Mouse (Mus musculus) CH12.LX (cell line): ENCODE measurements at regions not wholly inside any gene's neighbourhood (a gene's known extent, or its start where the extent isn't known, plus 50 kb on each side); places are given as distances from the start of the nearest gene placed in this dataset.

Experiments used
- DNase-seq: peaks from one replicate; pipeline ENCODE4 v3.0.0-alpha.2; 2013; ENCODE audit errors: extremely low read depth
- H3K27ac ChIP-seq: 2 replicates; pipeline ENCODE4 v1.5.1; 2012; ENCODE audit warnings: low read depth, mild to moderate bottlenecking, control low read depth, moderate library complexity; ENCODE audit not compliant: insufficient read depth
- H3K27me3 ChIP-seq: replicated peaks from 2 replicates; pipeline ENCODE3; 2012; ENCODE audit warnings: inconsistent platforms
- H3K36me3 ChIP-seq, 2 experiments: replicated peaks in 1 of 2; 2 replicates each; pipeline versions ENCODE3 to v1.6.1; 2012; ENCODE audit warnings: inconsistent platforms in 1 of 2, low read length in 1 of 2, mild to moderate bottlenecking in 1 of 2, mixed read lengths in 1 of 2, moderate library complexity in 1 of 2; ENCODE audit not compliant: control insufficient read depth in 1 of 2, insufficient read depth in 1 of 2
- H3K4me1 ChIP-seq, 2 experiments: 2 replicates each; pipeline ENCODE4 v1.6.1; 2012; ENCODE audit warnings: inconsistent platforms in 1 of 2, moderate library complexity in 1 of 2; ENCODE audit not compliant: insufficient read depth in 2 of 2, control insufficient read depth in 1 of 2
- H3K4me2 ChIP-seq: 2 replicates; pipeline ENCODE4 v1.6.1; 2012; ENCODE audit warnings: low read depth, mild to moderate bottlenecking, control low read depth; ENCODE audit not compliant: poor library complexity, insufficient read depth, severe bottlenecking
- H3K4me3 ChIP-seq, 3 experiments: fragments of 150-350 bp in 1 of 3; sonication (generic) in 1 of 3; replicated peaks in 1 of 3; 2 replicates each; pipeline versions ENCODE3 to v1.5.1; 2011 to 2012; ENCODE audit warnings: low read depth in 2 of 3, low read length in 2 of 3, mild to moderate bottlenecking in 2 of 3, moderate library complexity in 2 of 3, control low read depth in 1 of 3, improper control_type of control experiment in 1 of 3, inconsistent platforms in 1 of 3, mixed read lengths in 1 of 3; ENCODE audit not compliant: poor library complexity in 1 of 3
- H3K79me2 ChIP-seq: replicated peaks from 2 replicates; pipeline ENCODE4 v1.6.1; 2012; ENCODE audit warnings: mild to moderate bottlenecking, moderate library complexity; ENCODE audit not compliant: control insufficient read depth, poor library complexity, insufficient read depth, severe bottlenecking; ENCODE audit errors: extremely low read depth
- H3K9ac ChIP-seq: 2 replicates; pipeline ENCODE4 v1.6.1; 2012; ENCODE audit warnings: low read depth, mild to moderate bottlenecking, control low read depth, moderate library complexity; ENCODE audit not compliant: insufficient read depth
- H3K9me3 ChIP-seq: replicated peaks from 2 replicates; pipeline ENCODE3; 2012; ENCODE audit warnings: low read length, inconsistent platforms, mixed read lengths
- BHLHE40 ChIP-seq: IDR thresholded peaks from 2 replicates; pipeline ENCODE4 v1.6.1; 2011; ENCODE audit warnings: mild to moderate bottlenecking, low read depth, low read length, improper control_type of control experiment
- CHD2 ChIP-seq: IDR thresholded peaks from 2 replicates; pipeline ENCODE4 v1.6.1; 2011; ENCODE audit warnings: low read length, improper control_type of control experiment
- CTCF ChIP-seq, 2 experiments: IDR thresholded peaks in 1 of 2; conservative IDR thresholded peaks in 1 of 2; 2 replicates each; pipeline ENCODE4 v1.5.1; 2011 to 2012; ENCODE audit warnings: low read depth in 2 of 2, low read length in 2 of 2, improper control_type of control experiment in 1 of 2, inconsistent platforms in 1 of 2, mild to moderate bottlenecking in 1 of 2, moderate library complexity in 1 of 2
- JUN ChIP-seq: IDR thresholded peaks from 2 replicates; pipeline ENCODE4 v1.6.1; 2011; ENCODE audit warnings: low read depth, mild to moderate bottlenecking, low read length, improper control_type of control experiment, moderate library complexity; ENCODE audit not compliant: insufficient read depth
- KAT2A ChIP-seq: IDR thresholded peaks from 2 replicates; pipeline ENCODE4 v1.6.1; 2012; ENCODE audit warnings: low read length, improper control_type of control experiment, inconsistent platforms; ENCODE audit not compliant: insufficient replicate concordance
- MAX ChIP-seq: IDR thresholded peaks from 2 replicates; pipeline ENCODE4 v1.6.1; 2011; ENCODE audit warnings: low read length, improper control_type of control experiment
- MAZ ChIP-seq: IDR thresholded peaks from 2 replicates; pipeline ENCODE4 v1.6.1; 2012; ENCODE audit warnings: low read depth, mild to moderate bottlenecking, inconsistent platforms, low read length, improper control_type of control experiment, moderate library complexity
- MYC ChIP-seq: IDR thresholded peaks from 2 replicates; pipeline ENCODE4 v1.6.1; 2011; ENCODE audit warnings: low read depth, mild to moderate bottlenecking, improper control_type of control experiment, low read length
- NELFE ChIP-seq: IDR thresholded peaks from 2 replicates; pipeline ENCODE4 v1.6.1; 2011; ENCODE audit warnings: low read depth, low read length, improper control_type of control experiment
- POLR2A ChIP-seq: IDR thresholded peaks from 2 replicates; pipeline ENCODE4 v1.6.1; 2011; ENCODE audit warnings: low read depth, mild to moderate bottlenecking, improper control_type of control experiment, low read length
- RCOR1 ChIP-seq: conservative IDR thresholded peaks from 2 replicates; pipeline ENCODE4 v1.6.1; 2012; ENCODE audit warnings: low read depth, mild to moderate bottlenecking, inconsistent platforms, low read length, improper control_type of control experiment
- SMC3 ChIP-seq: IDR thresholded peaks from 2 replicates; pipeline ENCODE4 v1.6.1; 2011; ENCODE audit warnings: low read depth, low read length, improper control_type of control experiment
- TBP ChIP-seq: conservative IDR thresholded peaks from 2 replicates; pipeline ENCODE4 v1.6.1; 2011; ENCODE audit warnings: low read depth, low read length, improper control_type of control experiment
- TCF12 ChIP-seq: IDR thresholded peaks from 2 replicates; pipeline ENCODE4 v1.6.1; 2014; ENCODE audit warnings: low read depth, mild to moderate bottlenecking, inconsistent platforms, low read length, improper control_type of control experiment
- ZC3H11A ChIP-seq: IDR thresholded peaks from 2 replicates; pipeline ENCODE4 v1.6.1; 2012; ENCODE audit warnings: low read depth, mild to moderate bottlenecking, inconsistent platforms, low read length, improper control_type of control experiment
- ZKSCAN1 ChIP-seq: IDR thresholded peaks from 2 replicates; pipeline ENCODE4 v1.6.1; 2012; ENCODE audit warnings: low read depth, inconsistent platforms, low read length, improper control_type of control experiment, borderline replicate concordance
- dilution Hi-C: fragments of 300-500 bp; cut with MboI; formaldehyde crosslinking; loops from 2 replicates; pipeline ENCODE4 v1.14.3; 2020; ENCODE audit warnings: low sequenced_read_pairs; ENCODE audit not compliant: extremely low pct_unique_long_range_greater_than_20kb, extremely low pct_ligation_motif_present
- in situ Hi-C: fragments of 300-500 bp; cut with MboI; formaldehyde crosslinking; loops from 3 replicates; pipeline ENCODE4 v1.14.3; 2019; ENCODE audit warnings: low sequenced_read_pairs, low pct_ligation_motif_present, low pct_unique_long_range_greater_than_20kb, mixed read lengths

GRCm38 (mm10) chr8:64519650-64520049 lies 173.2 kb downstream of the Cpe start:
- TF ChIP-seq MAX (no peak), NELFE (no peak), SMC3 (no peak), TCF12 (no peak), BHLHE40 (no peak), KAT2A (no peak), RCOR1 (no peak), CTCF (conservative IDR thresholded peaks at IDR 0.05 in 1 of 2, IDR thresholded peaks at IDR 0.05 in 1 of 2; ENCODE audit: low read depth in 2 of 2, low read length in 2 of 2) (no peak), POLR2A (no peak), ZKSCAN1 (no peak), TBP (no peak), ZC3H11A (no peak)
- Histone ChIP-seq H3K9me3 (peaks cover 25% of the 10 kb centered on the region), H3K79me2 (no peaks in the 10 kb centered on the region), H3K4me1 (no peaks in the 10 kb centered on the region), H3K9ac (no peak overlapping the region), H3K27me3 (no peaks in the 10 kb centered on the region), H3K4me3 (no peak overlapping the region), H3K36me3 (no peaks in the 10 kb centered on the region), H3K4me2 (no peak overlapping the region), H3K27ac (no peak overlapping the region)
- DNase-seq, result no peak
- in situ Hi-C loops (no loop called here), dilution Hi-C loops (no loop called here)

GRCm38 (mm10) chr8:64515923-64516322 lies 176.9 kb downstream of the Cpe start:
- in situ Hi-C loops (no loop called here), dilution Hi-C loops (no loop called here)
- Histone ChIP-seq H3K4me1 (no peaks in the 10 kb centered on the region), H3K9ac (no peak overlapping the region), H3K9me3 (peaks cover 22% of the 10 kb centered on the region), H3K79me2 (no peaks in the 10 kb centered on the region), H3K4me2 (no peak overlapping the region), H3K27ac (no peak overlapping the region), H3K4me3 (no peak overlapping the region), H3K36me3 (no peaks in the 10 kb centered on the region), H3K27me3 (no peaks in the 10 kb centered on the region)
- no peak for DNase-seq
- TF ChIP-seq CTCF (conservative IDR thresholded peaks at IDR 0.05 in 1 of 2, IDR thresholded peaks at IDR 0.05 in 1 of 2; ENCODE audit: low read depth in 2 of 2, low read length in 2 of 2) (no peak), JUN (no peak), MYC (no peak), MAZ (no peak), TBP (no peak), CHD2 (no peak)
